Mouse (Mus musculus): Measurements from ENCODE around the gene Arhgap15. TPM values are rescaled to one million over a fixed set of nuclear protein-coding genes. Genes with fewer than 3 reads are reported as not detected.

The Arhgap15 gene
- polyA plus RNA-seq, 1 experiment from 2014 or later: 0.38 TPM

GRCm38 (mm10) chr2:44352885-44353284 lies 604.3 kb downstream of the Arhgap15 start:
- H3K4me1 ChIP-seq: no peaks in the 10 kb centered on the region
- DNase-seq (ENCODE audit: low spot score): no peak
- 86% methylated on average over 7 of the region's 7 CpGs for WGBS

DNA sequence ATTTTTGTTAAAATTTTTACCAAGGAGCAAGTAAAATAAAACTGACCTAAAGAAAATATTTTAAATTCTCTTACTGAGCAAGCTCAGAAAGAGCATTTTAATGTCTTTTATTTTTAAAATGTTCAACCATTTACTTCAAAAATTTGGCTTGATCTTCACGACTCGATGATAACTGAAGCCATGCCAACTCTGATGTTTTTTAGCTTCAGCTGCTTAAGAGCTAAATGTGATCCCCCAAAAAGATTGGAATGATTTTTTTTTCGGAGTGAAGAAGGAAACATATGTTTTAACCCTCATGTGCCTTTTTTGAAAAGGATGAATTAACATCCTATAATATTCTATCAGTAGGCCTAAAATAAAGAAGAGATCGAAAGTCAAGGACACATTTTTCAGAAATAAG lies 605.0 kb downstream of the Arhgap15 start:
- WGBS: 91% methylated on average over 4 of the region's 4 CpGs
- Histone ChIP-seq H3K27ac (replicated peaks) (no peak overlapping the region), H3K27me3 (ENCODE audit: low read depth, poor library complexity, severe bottlenecking) (no peaks in the 10 kb centered on the region), H3K9me3 (replicated peaks) (no peaks in the 10 kb centered on the region), H3K4me1 (no peaks in the 10 kb centered on the region), H3K36me3 (no peaks in the 10 kb centered on the region), H3K4me3 (no peak overlapping the region)
- DNase-seq (ENCODE audit: low spot score): no peak

More at GRCm38 (mm10) chr2:44352885-44353284, 604.3 kb downstream of the Arhgap15 start:
- Histone ChIP-seq H3K9me3 (replicated peaks) (no peaks in the 10 kb centered on the region), H3K27ac (replicated peaks) (no peak overlapping the region), H3K36me3 (no peaks in the 10 kb centered on the region), H3K27me3 (ENCODE audit: low read depth, poor library complexity, severe bottlenecking) (no peaks in the 10 kb centered on the region), H3K4me3 (no peak overlapping the region)

GRCm38 (mm10) chr2:44354786-44355185 lies 606.2 kb downstream of the Arhgap15 start:
- H3K4me3 ChIP-seq: no peak overlapping the region
- no peak for DNase-seq (ENCODE audit: low spot score)
- 88% methylated on average over 4 of the region's 4 CpGs for WGBS

GRCm38 (mm10) chr2:44355316-44355715 lies 606.7 kb downstream of the Arhgap15 start:
- DNase-seq (ENCODE audit: low spot score): no peak
- Histone ChIP-seq H3K4me3 (no peak overlapping the region), H3K27me3 (ENCODE audit: low read depth, poor library complexity, severe bottlenecking) (no peaks in the 10 kb centered on the region), H3K4me1 (no peaks in the 10 kb centered on the region), H3K9me3 (replicated peaks) (no peaks in the 10 kb centered on the region), H3K27ac (replicated peaks) (peak overlapping the region; percentile 38; the same call in 1 of the 2 replicates), H3K36me3 (no peaks in the 10 kb centered on the region)
- 76% methylated on average over 11 of the region's 11 CpGs for WGBS

More at GRCm38 (mm10) chr2:44354786-44355185, 606.2 kb downstream of the Arhgap15 start:
- no peaks in the 10 kb centered on the region for H3K9me3 ChIP-seq (replicated peaks)
- no peaks in the 10 kb centered on the region for H3K4me1 ChIP-seq
- H3K36me3 ChIP-seq: no peaks in the 10 kb centered on the region
- H3K27me3 ChIP-seq (ENCODE audit: low read depth, poor library complexity, severe bottlenecking): no peaks in the 10 kb centered on the region
- no peak overlapping the region for H3K27ac ChIP-seq (replicated peaks)

GRCm38 (mm10) chr2:44356248-44356886 lies 607.7 kb downstream of the Arhgap15 start:
- Histone ChIP-seq H3K4me1 (no peaks in the 10 kb centered on the region), H3K9me3 (replicated peaks) (no peaks in the 10 kb centered on the region), H3K27me3 (ENCODE audit: low read depth, poor library complexity, severe bottlenecking) (no peaks in the 10 kb centered on the region), H3K36me3 (no peaks in the 10 kb centered on the region), H3K4me3 (no peak overlapping the region), H3K27ac (replicated peaks) (no peak overlapping the region)
- 92% methylated on average over 5 of the region's 5 CpGs for WGBS
- no peak for DNase-seq (ENCODE audit: low spot score)

DNA sequence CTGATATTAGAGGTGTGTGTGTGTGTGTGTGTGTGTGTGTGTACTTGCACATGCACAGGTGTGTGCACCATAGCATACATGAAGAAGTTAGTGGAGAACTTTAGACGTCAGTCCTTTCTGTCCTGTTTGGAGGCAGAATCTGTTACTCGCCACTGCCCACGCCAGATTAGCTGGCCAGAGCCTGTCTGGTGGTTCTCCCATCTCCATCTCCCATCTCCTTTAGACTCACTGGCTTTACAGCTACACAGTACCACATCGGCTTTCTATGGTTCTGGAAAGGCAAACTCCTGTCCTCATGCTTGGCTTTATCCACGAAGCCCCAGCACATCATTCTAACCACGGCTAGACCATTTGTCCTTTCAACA lies 608.2 kb downstream of the Arhgap15 start:
- no peak overlapping the region for H3K27ac ChIP-seq (replicated peaks)
- DNase-seq (ENCODE audit: low spot score): no peak
- WGBS: 90% methylated on average over 6 of the region's 6 CpGs
- no peak overlapping the region for H3K4me3 ChIP-seq
- no peaks in the 10 kb centered on the region for H3K36me3 ChIP-seq
- H3K27me3 ChIP-seq (ENCODE audit: low read depth, poor library complexity, severe bottlenecking): no peaks in the 10 kb centered on the region
- H3K9me3 ChIP-seq (replicated peaks): no peaks in the 10 kb centered on the region
- no peaks in the 10 kb centered on the region for H3K4me1 ChIP-seq

DNA sequence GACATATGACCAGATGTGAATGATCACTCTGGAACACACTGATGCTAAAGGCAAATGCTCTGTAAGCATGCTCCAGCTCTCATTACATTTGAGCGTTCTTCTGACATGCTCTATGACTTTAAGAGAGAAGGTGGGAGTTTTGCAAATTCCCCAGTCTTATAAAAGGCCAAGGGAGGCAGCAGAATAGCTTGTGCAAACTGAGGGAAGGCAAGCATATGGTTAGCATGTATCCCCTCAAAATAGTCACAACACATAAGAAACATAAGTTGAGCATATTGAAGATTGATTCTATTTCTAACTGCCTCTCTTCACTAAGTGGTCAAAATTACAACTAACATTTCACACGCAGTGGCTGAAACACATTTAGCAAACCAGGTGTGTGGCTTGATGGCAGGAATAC lies 631.6 kb downstream of the Arhgap15 start:
- Histone ChIP-seq H3K9me3 (replicated peaks) (no peaks in the 10 kb centered on the region), H3K4me3 (no peak overlapping the region), H3K27me3 (ENCODE audit: low read depth, poor library complexity, severe bottlenecking) (no peaks in the 10 kb centered on the region), H3K27ac (replicated peaks) (no peak overlapping the region), H3K36me3 (no peaks in the 10 kb centered on the region), H3K4me1 (no peaks in the 10 kb centered on the region)
- no peak for DNase-seq (ENCODE audit: low spot score)
- WGBS: 86% methylated on average over 2 of the region's 2 CpGs

DNA sequence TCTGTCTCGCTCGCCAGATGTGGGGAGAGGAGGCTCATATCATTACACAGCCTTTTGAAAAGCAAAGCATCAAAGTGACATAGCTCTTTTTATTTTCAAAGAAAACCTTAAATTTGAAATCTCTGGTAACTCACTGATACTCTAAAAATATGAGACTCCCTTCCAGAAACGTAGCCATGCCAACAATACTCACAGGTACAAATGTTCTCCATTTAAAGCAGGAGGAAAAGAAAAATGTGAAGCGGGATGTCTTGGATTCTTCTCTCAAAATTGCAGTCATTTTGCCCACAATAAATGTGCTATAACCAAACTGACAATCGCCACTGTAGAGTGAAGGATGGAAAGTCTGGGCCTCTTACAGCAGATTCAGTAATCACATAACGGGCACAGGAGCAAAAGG lies 635.9 kb downstream of the Arhgap15 start:
- 89% methylated on average over 6 of the region's 6 CpGs for WGBS
- Histone ChIP-seq H3K36me3 (no peaks in the 10 kb centered on the region), H3K27ac (replicated peaks) (no peak overlapping the region), H3K27me3 (ENCODE audit: low read depth, poor library complexity, severe bottlenecking) (no peaks in the 10 kb centered on the region), H3K9me3 (replicated peaks) (no peaks in the 10 kb centered on the region), H3K4me1 (no peaks in the 10 kb centered on the region), H3K4me3 (no peak overlapping the region)
- no peak for DNase-seq (ENCODE audit: low spot score)

DNA sequence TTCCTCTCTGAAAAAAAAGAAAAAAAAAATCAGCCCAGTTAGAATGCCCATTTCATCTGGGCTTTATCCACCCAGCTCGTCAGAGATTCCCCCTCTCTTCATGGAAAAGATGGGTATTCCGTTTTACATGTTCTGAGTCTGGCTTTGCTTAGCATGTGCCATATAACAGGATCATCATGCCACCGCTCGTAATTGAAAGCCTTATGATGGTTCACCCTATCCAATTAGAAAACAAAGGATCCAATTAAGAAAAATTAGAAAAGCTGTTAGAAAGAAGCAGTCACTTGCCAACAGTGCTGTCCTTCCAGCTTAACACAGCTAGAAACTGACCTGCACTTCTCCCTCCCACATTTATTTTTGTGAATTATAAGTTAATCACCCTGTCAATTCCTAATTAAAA lies 640.9 kb downstream of the Arhgap15 start:
- no peak for DNase-seq (ENCODE audit: low spot score)
- Histone ChIP-seq H3K4me3 (no peak overlapping the region), H3K9me3 (replicated peaks) (no peaks in the 10 kb centered on the region), H3K4me1 (peaks cover 12% of the 10 kb centered on the region), H3K36me3 (no peaks in the 10 kb centered on the region), H3K27ac (replicated peaks) (no peak overlapping the region), H3K27me3 (ENCODE audit: low read depth, poor library complexity, severe bottlenecking) (peaks cover 11% of the 10 kb centered on the region)
- WGBS: 86% methylated on average over 4 of the region's 4 CpGs

- WGBS: 86% methylated on average over 8 of the region's 8 CpGs
- no peak for DNase-seq (ENCODE audit: low spot score)
- peaks cover 11% of the 10 kb centered on the region for H3K27me3 ChIP-seq (ENCODE audit: low read depth, poor library complexity, severe bottlenecking)
- H3K4me3 ChIP-seq: no peak overlapping the region
- H3K4me1 ChIP-seq: peaks cover 52% of the 10 kb centered on the region
- H3K9me3 ChIP-seq (replicated peaks): no peaks in the 10 kb centered on the region
- H3K27ac ChIP-seq (replicated peaks): no peak overlapping the region
- H3K36me3 ChIP-seq: no peaks in the 10 kb centered on the region
Observed at GRCm38 (mm10) chr2:44393789-44394188, 645.2 kb downstream of the Arhgap15 start.

DNA sequence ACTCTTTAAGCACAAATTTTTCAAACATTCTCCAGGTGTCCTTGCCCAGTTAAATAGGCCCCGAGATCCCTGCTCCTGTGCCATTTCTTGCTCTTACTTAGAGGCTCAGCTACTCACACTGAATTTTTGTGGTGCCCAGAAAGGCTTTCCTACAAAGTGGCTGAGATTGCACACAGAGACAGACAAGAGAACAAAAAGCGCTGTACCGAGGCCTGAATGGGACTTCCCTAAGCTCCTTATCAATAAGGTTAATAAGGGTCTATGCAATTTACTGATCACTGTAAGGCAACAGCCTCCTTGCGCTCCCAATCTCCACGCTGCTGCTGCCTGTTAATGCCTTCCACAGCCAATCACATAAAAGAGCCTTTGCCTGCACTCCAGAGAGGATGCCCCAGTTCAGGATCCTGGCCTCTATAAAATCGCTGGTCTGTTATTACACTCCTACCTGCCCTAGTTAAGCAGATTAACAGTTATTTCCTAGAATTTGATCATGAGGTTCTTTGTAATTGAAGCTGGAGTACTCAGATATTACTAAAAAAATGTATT lies 646.4 kb downstream of the Arhgap15 start:
- no peaks in the 10 kb centered on the region for H3K36me3 ChIP-seq
- no peaks in the 10 kb centered on the region for H3K9me3 ChIP-seq (replicated peaks)
- peak; percentile 31 for DNase-seq (ENCODE audit: low spot score)
- peaks cover 11% of the 10 kb centered on the region for H3K27me3 ChIP-seq (ENCODE audit: low read depth, poor library complexity, severe bottlenecking)
- peak overlapping the region; percentile 55; the same call in 1 of the 2 replicates for H3K27ac ChIP-seq (replicated peaks)
- WGBS: 31% methylated on average over 6 of the region's 6 CpGs
- peaks cover 52% of the 10 kb centered on the region for H3K4me1 ChIP-seq
- no peak overlapping the region for H3K4me3 ChIP-seq

GRCm38 (mm10) chr2:44395577-44395976 lies 647.0 kb downstream of the Arhgap15 start:
- DNase-seq (ENCODE audit: low spot score): no peak
- H3K4me3 ChIP-seq: no peak overlapping the region
- no peaks in the 10 kb centered on the region for H3K9me3 ChIP-seq (replicated peaks)
- H3K36me3 ChIP-seq: no peaks in the 10 kb centered on the region
- H3K4me1 ChIP-seq: peaks cover 52% of the 10 kb centered on the region
- H3K27ac ChIP-seq (replicated peaks): no peak overlapping the region
- 72% methylated on average over 2 of the region's 2 CpGs for WGBS
- peaks cover 11% of the 10 kb centered on the region for H3K27me3 ChIP-seq (ENCODE audit: low read depth, poor library complexity, severe bottlenecking)

GRCm38 (mm10) chr2:44397209-44397608 lies 648.6 kb downstream of the Arhgap15 start:
- 6% methylated on average over 1 of the region's 1 CpGs for WGBS
- H3K36me3 ChIP-seq: no peaks in the 10 kb centered on the region
- peaks cover 11% of the 10 kb centered on the region for H3K27me3 ChIP-seq (ENCODE audit: low read depth, poor library complexity, severe bottlenecking)
- H3K4me3 ChIP-seq: no peak overlapping the region
- H3K9me3 ChIP-seq (replicated peaks): no peaks in the 10 kb centered on the region
- H3K27ac ChIP-seq (replicated peaks): peak overlapping the region; percentile 65; the same call in 1 of the 2 replicates
- DNase-seq (ENCODE audit: low spot score): peak; percentile 39
- peaks cover 52% of the 10 kb centered on the region for H3K4me1 ChIP-seq

All from midbrain, embryonic 10.5 days (tissue).